Mouse (Mus musculus) gastrocnemius, adult 18-20 months (tissue): ENCODE results near the gene Rreb1. TPM values are rescaled to one million over a fixed set of nuclear protein-coding genes. Genes with fewer than 3 reads are reported as not detected.

ENCODE experiments used
- DNase-seq: peaks from one replicate; pipeline ENCODE4 v3.0.0; 2021; ENCODE audit warnings: low spot score
- total RNA-seq, 2 experiments: library from RNA; stranded (reverse); gene quantifications; 2 replicates each; pipeline ENCODE4 v1.2.3; 2021

Rreb1 gene
- total RNA-seq, 2 experiments from 2014 or later = 25.9 to 32.7 TPM

- peak; percentile 86 for DNase-seq
Observed at GRCm38 (mm10) chr13:37969337-37969736, 191.1 kb downstream of the Rreb1 start.

GRCm38 (mm10) chr13:37969988-37970387 is 191.8 kb downstream of the Rreb1 start:
- DNase-seq = no peak

- DNase-seq = no peak
Observed at GRCm38 (mm10) chr13:37970887-37971530, 192.8 kb downstream of the Rreb1 start.

- no peak for DNase-seq
Observed at GRCm38 (mm10) chr13:37974036-37974435, 195.8 kb downstream of the Rreb1 start.

GRCm38 (mm10) chr13:37974731-37975130 is 196.5 kb downstream of the Rreb1 start:
- DNase-seq = no peak

GRCm38 (mm10) chr13:37979506-37979905 is 201.3 kb downstream of the Rreb1 start:
- no peak for DNase-seq

- no peak for DNase-seq
Observed at GRCm38 (mm10) chr13:37980346-37980745, 202.1 kb downstream of the Rreb1 start.

GRCm38 (mm10) chr13:37981063-37981462 is 202.9 kb downstream of the Rreb1 start:
- no peak for DNase-seq

GRCm38 (mm10) chr13:37986166-37986565 is 208.0 kb downstream of the Rreb1 start:
- no peak for DNase-seq

GRCm38 (mm10) chr13:37989701-37990100 is 211.5 kb downstream of the Rreb1 start:
- DNase-seq = no peak

GRCm38 (mm10) chr13:37992638-37993371 is 214.6 kb downstream of the Rreb1 start:
- no peak for DNase-seq

- no peak for DNase-seq
Observed at GRCm38 (mm10) chr13:37993376-37993703, 215.1 kb downstream of the Rreb1 start.

- DNase-seq = peak; percentile 95
Observed at GRCm38 (mm10) chr13:37993704-37994404, 215.7 kb downstream of the Rreb1 start, which contains the start of gene Ssr1. Gene Ssr1, minus strand, starts transcription at chr13:37994217.

- DNase-seq = no peak
Observed at GRCm38 (mm10) chr13:37994405-37994749, 216.2 kb downstream of the Rreb1 start.

- DNase-seq = no peak
Observed at GRCm38 (mm10) chr13:37999713-38000112, 221.5 kb downstream of the Rreb1 start.

Other genes with a start within 250 kb of the Rreb1 start
- 10 to 100 TPM; 66.5 to 68.8 TPM for gene Ssr1, start 215.8 kb downstream of the Rreb1 start, total RNA-seq